Mouse (Mus musculus) cerebellum, adult 11 months (tissue): ENCODE measurements around the gene Col17a1.

Experiments
- DNase-seq: peaks from one replicate; pipeline ENCODE4 v3.0.0; 2022

The Col17a1 gene

DNA sequence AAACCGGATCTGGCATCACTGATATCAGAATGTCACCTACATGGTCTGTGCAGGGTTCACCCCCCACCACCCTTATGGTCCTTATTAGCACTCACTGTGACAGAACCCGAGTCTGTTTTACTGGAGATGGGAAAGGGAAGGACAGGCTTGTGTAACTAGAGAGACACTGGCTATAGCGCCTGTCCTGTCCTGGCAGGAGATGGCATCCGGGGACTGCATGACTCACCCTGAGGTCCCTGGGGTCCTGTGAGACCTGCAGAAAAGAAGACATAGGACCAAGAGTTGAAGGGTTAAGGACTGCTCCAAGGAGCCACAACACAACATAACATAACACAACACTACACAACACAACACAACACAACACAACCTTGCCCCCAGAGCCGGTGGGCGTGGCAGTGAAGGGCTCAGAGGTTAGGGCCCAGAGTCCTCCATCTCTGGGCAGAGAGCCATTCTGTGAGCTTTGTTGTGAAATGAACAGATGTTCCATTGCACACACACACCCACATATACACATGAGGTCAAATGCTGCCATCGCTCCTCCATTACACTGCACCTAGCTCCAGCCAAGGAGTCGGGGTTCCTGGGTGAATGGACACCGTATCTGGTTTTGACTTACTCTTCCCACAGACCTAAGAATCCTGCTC lies 32.0 kb downstream of the Col17a1 start:
- no peak for DNase-seq

GRCm38 (mm10) chr19:47658914-47659535 lies 32.9 kb downstream of the Col17a1 start:
- DNase-seq = peak; percentile 40

- DNase-seq = no peak
Observed at GRCm38 (mm10) chr19:47654896-47655295, 37.0 kb downstream of the Col17a1 start.

DNA sequence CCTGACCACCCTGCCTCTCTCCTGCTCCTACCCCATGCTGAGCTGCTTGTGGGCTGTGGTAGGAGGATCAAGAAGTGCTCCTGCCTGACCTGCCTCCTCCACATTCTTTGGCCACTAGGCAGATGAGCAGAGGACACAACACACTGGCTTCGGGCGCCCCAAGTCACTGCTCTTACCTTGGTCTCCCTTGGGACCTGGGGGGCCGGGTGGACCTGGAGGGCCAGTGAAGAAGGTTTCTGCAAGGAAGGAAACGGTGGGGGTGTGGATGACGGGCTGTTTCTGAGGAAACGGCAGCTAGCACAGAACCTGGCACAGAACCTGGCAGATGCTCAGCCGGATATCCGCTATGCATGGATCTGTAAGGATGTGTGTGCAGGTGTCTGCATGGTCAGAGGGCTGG lies 38.7 kb downstream of the Col17a1 start:
- DNase-seq = no peak

GRCm38 (mm10) chr19:47652255-47652654 lies 39.6 kb downstream of the Col17a1 start:
- no peak for DNase-seq

DNA sequence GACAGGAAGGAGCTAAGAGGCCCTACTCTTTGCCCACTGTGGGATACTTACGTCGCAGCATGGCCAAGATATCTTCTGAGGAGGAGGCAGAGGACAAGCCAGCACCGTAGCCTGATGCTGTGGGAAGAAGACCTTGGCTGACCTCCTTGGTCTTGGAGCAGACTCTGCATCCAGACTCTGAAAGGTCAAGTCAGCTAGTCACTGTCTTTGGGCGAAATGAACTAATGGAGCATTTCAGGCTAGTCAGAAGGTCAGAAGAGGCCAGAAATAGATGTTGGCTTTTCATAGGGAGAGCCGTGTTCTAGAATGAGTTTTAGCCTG lies 40.8 kb downstream of the Col17a1 start:
- no peak for DNase-seq

DNA sequence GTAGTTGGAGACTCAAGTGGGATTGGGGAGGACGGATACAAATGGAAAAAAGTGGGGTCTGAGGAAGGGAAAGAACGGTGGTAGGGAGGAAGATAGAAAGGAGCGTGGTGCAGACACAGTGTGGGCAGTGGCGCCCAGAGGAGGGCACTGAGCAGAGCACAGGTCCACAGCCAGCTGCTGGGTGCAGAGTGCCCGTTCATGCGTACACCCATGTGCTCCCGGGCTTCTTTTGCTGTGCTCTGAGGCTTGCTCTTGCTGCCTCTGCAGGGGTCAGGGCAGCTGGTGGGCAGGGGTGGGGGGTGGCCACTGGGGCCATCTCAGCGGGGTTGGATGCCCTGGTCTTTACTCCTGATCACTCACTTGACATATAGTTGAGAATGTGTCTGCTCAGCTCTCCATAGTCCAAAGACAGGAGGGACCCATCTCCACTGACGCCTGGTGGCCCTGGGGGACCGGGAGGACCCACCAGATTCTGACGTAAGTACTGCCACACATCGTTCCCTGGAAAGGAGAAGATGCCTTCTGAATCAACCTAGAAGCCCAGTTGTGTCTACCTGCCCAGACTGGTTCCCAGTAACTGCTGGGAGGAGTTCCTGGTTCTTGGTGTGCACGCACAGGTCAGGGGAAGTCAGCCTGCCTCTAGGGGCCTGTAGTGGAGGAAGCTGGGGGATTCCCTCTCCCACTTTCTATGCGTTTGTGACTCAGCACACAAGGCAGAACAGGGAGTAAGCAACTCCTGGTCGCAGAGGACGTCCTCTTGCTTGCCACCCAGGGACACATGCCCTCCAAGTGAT lies 41.3 kb downstream of the Col17a1 start:
- DNase-seq = no peak

GRCm38 (mm10) chr19:47649071-47649470 lies 42.8 kb downstream of the Col17a1 start:
- DNase-seq = no peak

- DNase-seq = no peak
Observed at GRCm38 (mm10) chr19:47646508-47647120, 45.3 kb downstream of the Col17a1 start.

GRCm38 (mm10) chr19:47645583-47645982 lies 46.3 kb downstream of the Col17a1 start:
- no peak for DNase-seq

GRCm38 (mm10) chr19:47643910-47644309 lies 48.0 kb downstream of the Col17a1 start:
- DNase-seq = no peak

DNA sequence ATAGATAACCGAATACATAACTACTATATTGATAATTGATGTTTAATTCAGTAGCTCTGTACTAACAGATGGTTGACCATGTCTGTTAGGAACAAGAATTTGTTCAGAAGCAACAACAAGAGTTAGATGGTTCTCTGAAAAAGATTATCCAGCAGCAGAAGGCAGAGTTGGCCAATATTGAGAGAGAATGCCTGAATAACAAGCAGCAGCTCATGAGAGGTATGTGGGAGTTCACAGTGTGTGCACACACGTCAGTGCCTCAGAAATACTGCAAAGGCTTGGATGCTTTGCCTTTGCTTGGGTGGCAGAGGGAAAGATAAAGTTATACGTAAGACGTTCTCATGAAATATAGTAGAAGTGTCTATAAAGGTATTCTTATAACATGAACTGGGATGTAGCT lies 56.5 kb downstream of the Col17a1 start:
- DNase-seq = no peak

GRCm38 (mm10) chr19:47631799-47632198 lies 60.1 kb downstream of the Col17a1 start:
- DNase-seq = no peak

DNA sequence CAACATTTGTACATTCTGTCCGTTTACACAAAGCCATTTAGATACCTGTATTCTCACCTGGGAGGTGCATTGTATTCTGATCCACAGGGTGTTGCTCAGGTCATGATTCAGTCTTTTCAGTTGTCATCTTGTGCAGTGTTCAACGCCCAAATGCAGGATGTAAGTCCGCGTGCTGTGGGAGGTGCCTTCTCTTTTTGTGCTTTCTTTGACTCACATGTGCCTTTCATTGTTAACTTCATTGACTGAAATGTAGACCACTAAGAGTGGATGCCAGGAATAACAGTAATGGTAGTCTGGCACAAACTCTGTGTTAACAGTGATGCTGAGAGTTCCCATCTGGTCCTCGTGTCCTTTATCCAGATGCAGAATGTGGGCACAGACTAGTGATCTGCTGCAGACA lies 61.5 kb downstream of the Col17a1 start:
- DNase-seq = no peak

- DNase-seq = no peak
Observed at GRCm38 (mm10) chr19:47629068-47629467, 62.8 kb downstream of the Col17a1 start.

- DNase-seq = no peak
Observed at GRCm38 (mm10) chr19:47627450-47627849, 64.4 kb downstream of the Col17a1 start.

DNA sequence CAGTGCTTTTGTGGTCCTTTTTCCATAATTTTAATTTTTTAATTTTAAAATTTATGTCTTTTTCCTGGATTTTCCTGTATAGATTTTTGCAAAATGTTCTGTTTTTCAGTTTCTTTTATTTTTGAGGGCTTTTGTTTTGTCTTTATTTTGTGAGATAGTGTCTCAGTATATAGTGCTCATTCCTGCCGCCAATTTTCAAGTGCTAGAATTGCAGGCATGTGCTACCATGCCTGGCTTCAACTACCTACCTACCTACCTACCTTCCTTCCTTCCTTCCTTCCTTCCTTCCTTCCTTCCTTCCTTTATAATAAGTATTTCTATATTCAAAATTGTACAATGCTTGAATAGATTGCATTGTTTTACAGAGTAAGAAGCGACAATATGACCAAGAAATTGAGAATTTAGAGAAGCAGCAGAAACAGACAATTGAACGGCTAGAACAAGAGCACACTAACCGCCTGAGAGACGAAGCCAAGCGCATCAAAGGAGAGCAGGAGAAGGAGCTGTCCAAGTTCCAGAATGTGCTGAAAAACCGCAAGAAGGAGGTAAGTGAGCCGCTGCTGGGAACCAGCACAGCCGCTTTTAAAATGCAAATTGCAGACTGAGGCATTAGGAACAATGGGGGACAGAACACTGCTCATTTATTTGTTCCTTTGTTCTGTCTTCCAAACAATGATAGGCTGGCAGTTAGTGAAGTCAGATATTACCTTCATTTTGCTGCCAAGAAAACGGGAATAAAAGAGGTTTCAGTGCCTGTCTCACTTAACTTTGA lies 66.8 kb downstream of the Col17a1 start:
- DNase-seq = no peak

DNA sequence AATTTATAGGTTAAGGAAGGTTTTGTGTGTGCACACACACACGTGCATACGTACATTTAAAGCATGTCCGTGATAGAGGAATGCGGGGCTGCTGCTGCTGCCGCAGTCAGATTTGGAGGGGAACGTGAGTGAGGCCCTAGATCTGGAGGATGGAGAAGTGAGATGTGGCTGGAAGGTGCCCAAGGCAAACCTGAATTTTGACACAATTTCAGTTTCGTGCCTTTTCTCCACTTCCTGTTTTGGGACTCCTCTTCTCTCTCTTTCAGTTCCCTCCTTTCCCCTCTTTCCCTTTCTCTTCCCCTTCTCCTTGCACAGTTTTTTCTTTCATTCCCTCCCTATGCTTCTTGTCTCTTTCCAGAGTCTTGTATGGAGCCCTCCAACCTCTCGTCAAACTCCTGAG lies 70.4 kb downstream of the Col17a1 start:
- no peak for DNase-seq

DNA sequence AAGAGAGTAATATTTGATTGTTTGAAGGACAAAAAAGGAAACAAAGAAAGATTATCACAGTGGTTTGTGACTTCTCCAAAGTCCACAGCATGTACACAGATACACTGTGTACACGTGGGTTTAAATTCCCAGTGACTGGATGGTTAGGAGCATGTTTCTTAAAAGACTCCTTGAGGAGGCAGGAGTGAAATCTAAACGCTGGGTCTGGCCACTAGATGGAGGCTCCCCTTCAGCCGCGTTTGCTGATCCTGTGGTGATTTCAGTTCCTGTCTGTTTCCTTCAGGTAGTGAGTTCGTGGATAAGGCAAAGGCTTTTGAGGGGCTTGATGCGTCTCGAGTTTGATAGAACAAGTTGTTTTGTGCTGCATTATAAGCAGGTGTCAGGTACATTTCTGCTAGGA lies 78.5 kb downstream of the Col17a1 start:
- no peak for DNase-seq

DNA sequence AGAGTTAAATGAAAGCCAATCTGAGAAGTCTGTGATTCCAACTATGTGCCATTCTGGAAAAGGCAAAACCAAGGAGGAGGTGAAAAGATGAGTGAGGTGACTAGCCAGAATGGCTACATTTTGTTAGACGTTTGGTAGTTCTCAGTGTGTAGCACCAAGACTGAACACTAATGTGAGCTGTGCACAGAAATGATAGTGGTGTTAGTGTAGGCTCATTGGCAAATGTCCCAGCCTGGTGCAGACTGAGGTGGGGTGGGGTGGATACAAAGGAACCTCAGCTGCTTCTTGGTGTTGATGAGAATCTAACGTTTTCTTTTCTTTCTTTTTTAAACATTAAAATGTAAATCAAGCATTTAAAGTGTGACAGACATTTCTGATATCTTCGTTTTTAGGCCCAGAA lies 83.4 kb downstream of the Col17a1 start:
- DNase-seq = no peak
